Mouse (Mus musculus) heart, postnatal 0 days (tissue): ENCODE measurements around the gene Dnah11.

Source experiments
- CTCF ChIP-seq: IDR thresholded peaks from 2 replicates; pipeline ENCODE4 v1.5.1; 2016; ENCODE audit warnings: antibody characterized with exemption, control low read depth, low read depth
- EP300 ChIP-seq: IDR thresholded peaks from 2 replicates; pipeline ENCODE4 v1.6.1; 2016; ENCODE audit warnings: antibody characterized with exemption, low read depth

GRCm38 (mm10) chr12:117857023-117857422, 341.8 kb downstream of the Dnah11 start:
- TF ChIP-seq CTCF (no peak), EP300 (no peak)
